Mouse (Mus musculus) spleen, adult 2 months (tissue): ENCODE measurements around the gene Hspg2.

Source experiments
- CTCF ChIP-seq: fragments of 200-500 bp; IDR thresholded peaks from 2 replicates; pipeline ENCODE4 v1.5.1; 2011; ENCODE audit warnings: mild to moderate bottlenecking, inconsistent platforms; ENCODE audit not compliant: insufficient read depth, insufficient read length, insufficient replicate concordance; ENCODE audit errors: extremely low read depth
- POLR2A ChIP-seq: fragments of 200-500 bp; IDR thresholded peaks from 2 replicates; pipeline ENCODE4 v1.6.1; 2011; ENCODE audit warnings: low read depth, low read length, inconsistent platforms

DNA sequence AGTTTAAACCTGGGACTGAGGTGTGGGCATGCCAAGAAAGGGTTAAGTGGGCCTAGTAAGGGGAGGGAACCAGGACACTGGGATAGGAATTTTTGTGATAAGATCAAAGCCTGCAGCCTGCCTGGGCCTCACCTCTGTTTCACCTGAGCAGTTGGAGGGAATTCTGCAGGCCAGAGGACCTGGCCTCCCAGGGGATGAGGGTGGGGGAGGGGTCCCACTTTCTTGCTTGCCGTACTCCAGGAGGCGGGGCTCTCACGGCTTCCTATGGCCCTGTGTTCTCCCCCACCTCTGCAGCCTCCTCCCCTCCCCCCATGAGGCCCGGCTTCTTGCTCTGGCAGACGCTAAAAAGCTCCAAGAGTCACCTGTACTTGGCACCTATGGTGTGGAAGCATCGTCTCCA, 11.2 kb downstream of the Hspg2 start:
- TF ChIP-seq CTCF, result no peak
- no peak for TF ChIP-seq POLR2A
